Mouse (Mus musculus): Measurements from ENCODE around the gene Cd8b1. TPM values are rescaled to one million over a fixed set of nuclear protein-coding genes. Genes with fewer than 3 reads are reported as not detected.
"Not testable (repeated sequence)": the region's sequence is repeated elsewhere in the genome, so short reads cannot be mapped to it uniquely, and the experiment has no call there.

Cd8b1 gene
- polyA plus RNA-seq, 1 experiment from 2014 or later: 0.07 TPM

DNA sequence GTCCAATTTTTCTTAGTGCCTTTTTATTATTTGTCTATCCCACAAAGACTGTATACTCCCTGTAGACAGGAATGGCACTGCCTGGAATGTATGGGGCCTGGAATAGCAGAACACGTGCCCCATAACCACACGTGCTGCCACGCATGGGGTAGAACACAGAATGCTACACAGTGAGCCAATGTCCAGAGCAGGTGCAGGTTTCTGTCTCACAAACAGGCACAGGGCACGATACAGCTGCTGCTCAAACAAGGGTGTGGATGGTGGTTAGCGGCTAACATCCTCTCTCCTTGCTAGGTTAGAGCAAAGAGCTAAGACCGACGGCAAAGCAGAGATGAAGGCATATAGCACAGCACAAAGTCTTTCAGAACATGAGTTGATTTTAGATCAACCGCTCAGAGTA lies 15.1 kb upstream of the Cd8b1 start:
- H3K4me3 ChIP-seq (ENCODE audit: low read depth, low read length): no peak overlapping the region
- WGBS (ENCODE audit: insufficient replicate concordance): 70% methylated on average over 8 of the region's 8 CpGs
- ATAC-seq (ENCODE audit: low read depth): no peak
- H3K27ac ChIP-seq (ENCODE audit: low read length): no peak overlapping the region
- no peaks in the 10 kb centered on the region for H3K9me3 ChIP-seq (replicated peaks; ENCODE audit: control insufficient read depth, low read length)
- H3K27me3 ChIP-seq (ENCODE audit: control insufficient read depth, insufficient read depth, low read depth, low read length): no peaks in the 10 kb centered on the region
- no peak overlapping the region for H3K9ac ChIP-seq (ENCODE audit: low read depth, low read length)
- no peaks in the 10 kb centered on the region for H3K4me1 ChIP-seq (ENCODE audit: control insufficient read depth, low read depth, low read length)
- no peaks in the 10 kb centered on the region for H3K36me3 ChIP-seq (ENCODE audit: control insufficient read depth, insufficient read depth)
- no peak overlapping the region for H3K4me2 ChIP-seq (ENCODE audit: low read depth, low read length)

DNA sequence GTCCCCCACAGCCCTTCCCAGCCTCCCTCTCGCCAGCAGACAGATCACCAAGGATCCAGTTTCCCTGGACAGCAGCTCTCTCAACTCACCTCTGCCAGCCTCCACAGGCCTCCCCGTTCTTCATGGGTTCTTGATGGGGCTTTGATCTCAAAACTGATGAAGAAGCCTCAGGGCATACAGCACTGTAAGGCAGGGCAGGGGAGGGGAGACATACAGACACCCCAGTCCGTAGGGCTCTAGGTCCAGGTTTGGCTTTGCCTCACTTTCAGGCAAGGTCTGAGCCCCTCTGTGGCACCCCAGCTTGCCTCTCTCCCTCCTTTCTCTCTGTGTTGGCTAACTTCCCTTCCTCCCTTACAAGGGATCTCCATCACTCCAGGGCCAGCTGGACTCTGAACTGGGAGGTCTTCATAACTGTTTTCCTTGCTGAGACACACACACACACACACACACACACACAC lies 733 bp upstream of the Cd8b1 start, which contains the start of gene Smyd1:
Smyd1 (minus strand) TSS at position 408 of the 458 bp plus-strand sequence.
- no peaks in the 10 kb centered on the region for H3K4me1 ChIP-seq (ENCODE audit: control insufficient read depth, low read depth, low read length)
- no peaks in the 10 kb centered on the region for H3K36me3 ChIP-seq (ENCODE audit: control insufficient read depth, insufficient read depth)
- no peak within 1 kb of the TSS for H3K4me2 ChIP-seq (ENCODE audit: low read depth, low read length)
- no peak within 1 kb of the TSS for H3K27ac ChIP-seq (ENCODE audit: low read length)
- H3K4me3 ChIP-seq (ENCODE audit: low read depth, low read length): no peak within 1 kb of the TSS
- WGBS (ENCODE audit: insufficient replicate concordance): 59% methylated on average over 3 of the region's 3 CpGs
- no peak for ATAC-seq (ENCODE audit: low read depth)
- H3K9ac ChIP-seq (ENCODE audit: low read depth, low read length): no peak within 1 kb of the TSS
- H3K27me3 ChIP-seq (ENCODE audit: control insufficient read depth, insufficient read depth, low read depth, low read length): no peaks in the 10 kb centered on the region
- no peaks in the 10 kb centered on the region for H3K9me3 ChIP-seq (replicated peaks; ENCODE audit: control insufficient read depth, low read length)

DNA sequence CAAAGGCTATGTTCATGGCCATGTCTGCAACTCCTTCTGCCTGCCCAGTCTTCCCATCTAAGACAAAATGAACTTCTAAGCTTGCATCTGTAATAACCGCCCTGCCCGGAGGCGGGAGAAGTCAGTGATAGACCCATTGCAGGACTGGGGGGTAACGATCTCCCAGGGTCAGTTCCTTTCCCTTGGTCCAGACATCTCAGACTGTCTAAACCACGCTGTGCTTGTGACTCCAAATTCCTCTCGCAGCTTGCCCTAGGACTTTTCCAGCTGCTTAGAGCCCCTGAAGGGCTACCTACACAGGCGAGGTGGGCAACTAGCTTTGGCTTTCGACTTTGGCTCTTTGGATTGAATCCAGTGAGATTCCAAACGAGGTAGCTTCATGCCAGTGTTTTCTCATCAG lies 2.2 kb downstream of the Cd8b1 start:
- no peak for ATAC-seq (ENCODE audit: low read depth)
- 61% methylated on average over 9 of the region's 9 CpGs for WGBS (ENCODE audit: insufficient replicate concordance)
- Histone ChIP-seq H3K9ac (ENCODE audit: low read depth, low read length) (no peak overlapping the region), H3K4me1 (ENCODE audit: control insufficient read depth, low read depth, low read length) (no peaks in the 10 kb centered on the region), H3K36me3 (ENCODE audit: control insufficient read depth, insufficient read depth) (no peaks in the 10 kb centered on the region), H3K9me3 (replicated peaks; ENCODE audit: control insufficient read depth, low read length) (no peaks in the 10 kb centered on the region), H3K4me2 (ENCODE audit: low read depth, low read length) (no peak overlapping the region), H3K27me3 (ENCODE audit: control insufficient read depth, insufficient read depth, low read depth, low read length) (no peaks in the 10 kb centered on the region), H3K4me3 (ENCODE audit: low read depth, low read length) (no peak overlapping the region), H3K27ac (ENCODE audit: low read length) (no peak overlapping the region)

DNA sequence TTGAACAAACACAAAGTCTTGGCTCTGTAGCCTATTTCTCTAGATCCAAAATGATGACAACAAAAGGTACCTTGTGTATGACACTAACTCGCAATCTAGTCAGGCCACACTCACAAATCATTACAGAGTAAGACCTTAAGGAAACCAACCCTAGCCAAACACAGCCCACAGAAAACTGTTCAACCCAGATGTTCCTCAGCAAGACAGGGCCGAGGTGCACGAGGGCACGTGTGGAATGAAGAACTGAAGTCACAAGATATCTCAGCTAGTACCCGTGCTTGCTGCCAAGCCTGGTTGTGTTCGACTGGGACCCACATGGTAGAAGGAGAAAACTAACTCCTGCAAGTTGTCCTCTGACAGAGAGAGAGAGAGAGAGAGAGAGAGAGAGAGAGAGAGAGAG lies 7.3 kb downstream of the Cd8b1 start:
- no peak for ATAC-seq (ENCODE audit: low read depth)
- Histone ChIP-seq H3K4me3 (ENCODE audit: low read depth, low read length) (no peak overlapping the region), H3K4me1 (ENCODE audit: control insufficient read depth, low read depth, low read length) (no peaks in the 10 kb centered on the region), H3K9ac (ENCODE audit: low read depth, low read length) (no peak overlapping the region), H3K9me3 (replicated peaks; ENCODE audit: control insufficient read depth, low read length) (no peaks in the 10 kb centered on the region), H3K27me3 (ENCODE audit: control insufficient read depth, insufficient read depth, low read depth, low read length) (no peaks in the 10 kb centered on the region), H3K36me3 (ENCODE audit: control insufficient read depth, insufficient read depth) (no peaks in the 10 kb centered on the region), H3K4me2 (ENCODE audit: low read depth, low read length) (no peak overlapping the region), H3K27ac (ENCODE audit: low read length) (no peak overlapping the region)
- 63% methylated on average over 6 of the region's 6 CpGs for WGBS (ENCODE audit: insufficient replicate concordance)

DNA sequence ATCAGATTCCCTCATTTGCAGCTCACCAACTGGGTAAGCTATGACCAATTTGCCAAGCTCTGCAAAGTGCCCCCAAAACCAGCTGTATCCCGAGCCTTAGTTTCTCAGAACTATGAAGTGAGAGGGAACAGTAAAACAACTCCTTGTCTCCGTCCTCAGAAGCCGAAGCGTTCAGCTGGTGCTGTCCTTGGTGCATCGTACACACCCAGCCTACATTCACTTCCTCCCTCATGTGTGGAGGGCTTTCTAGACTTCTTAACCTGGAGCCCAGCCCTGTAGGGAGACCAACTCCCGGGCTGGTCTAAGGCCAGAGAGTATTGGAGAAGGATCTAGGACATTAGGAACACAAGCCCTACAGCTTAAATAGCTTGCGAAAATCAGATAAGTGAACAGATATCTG lies 7.9 kb downstream of the Cd8b1 start:
- ATAC-seq (ENCODE audit: low read depth): no peak
- 64% methylated on average over 7 of the region's 7 CpGs for WGBS (ENCODE audit: insufficient replicate concordance)

DNA sequence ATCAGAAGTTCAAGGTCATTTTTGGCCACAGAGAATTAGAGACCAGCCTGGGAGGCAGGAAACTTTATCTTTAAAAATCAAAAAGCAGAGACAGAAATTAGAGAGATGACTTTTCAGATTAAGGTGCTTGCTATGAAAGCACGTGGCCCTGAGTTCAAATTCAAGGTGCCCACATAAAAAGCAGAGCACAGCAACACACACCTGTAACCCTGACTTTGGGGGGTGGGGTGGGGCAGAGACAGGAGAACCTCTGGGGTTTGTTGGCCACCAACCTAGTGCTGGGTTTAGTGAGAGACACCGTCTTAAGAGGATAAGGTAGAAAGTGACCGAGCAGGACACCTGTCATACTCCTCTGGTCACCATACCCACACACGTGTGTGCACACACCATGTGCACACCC lies 8.9 kb downstream of the Cd8b1 start:
- not testable (repeated sequence) for H3K4me3 ChIP-seq (ENCODE audit: low read depth, low read length); H3K9ac ChIP-seq (ENCODE audit: low read depth, low read length); H3K4me2 ChIP-seq (ENCODE audit: low read depth, low read length); H3K4me1 ChIP-seq (ENCODE audit: control insufficient read depth, low read depth, low read length); H3K27ac ChIP-seq (ENCODE audit: low read length); H3K9me3 ChIP-seq (replicated peaks; ENCODE audit: control insufficient read depth, low read length); ATAC-seq (ENCODE audit: low read depth); H3K27me3 ChIP-seq (ENCODE audit: control insufficient read depth, insufficient read depth, low read depth, low read length); H3K36me3 ChIP-seq (ENCODE audit: control insufficient read depth, insufficient read depth)
- WGBS (ENCODE audit: insufficient replicate concordance): 60% methylated on average over 1 of the region's 4 CpGs

More for the DNA sequence above, 7.9 kb downstream of the Cd8b1 start:
- no peaks in the 10 kb centered on the region for H3K27me3 ChIP-seq (ENCODE audit: control insufficient read depth, insufficient read depth, low read depth, low read length)
- H3K4me1 ChIP-seq (ENCODE audit: control insufficient read depth, low read depth, low read length): no peaks in the 10 kb centered on the region
- H3K4me3 ChIP-seq (ENCODE audit: low read depth, low read length): no peak overlapping the region
- no peaks in the 10 kb centered on the region for H3K36me3 ChIP-seq (ENCODE audit: control insufficient read depth, insufficient read depth)
- H3K4me2 ChIP-seq (ENCODE audit: low read depth, low read length): no peak overlapping the region
- H3K9ac ChIP-seq (ENCODE audit: low read depth, low read length): no peak overlapping the region
- H3K27ac ChIP-seq (ENCODE audit: low read length): no peak overlapping the region
- no peaks in the 10 kb centered on the region for H3K9me3 ChIP-seq (replicated peaks; ENCODE audit: control insufficient read depth, low read length)

DNA sequence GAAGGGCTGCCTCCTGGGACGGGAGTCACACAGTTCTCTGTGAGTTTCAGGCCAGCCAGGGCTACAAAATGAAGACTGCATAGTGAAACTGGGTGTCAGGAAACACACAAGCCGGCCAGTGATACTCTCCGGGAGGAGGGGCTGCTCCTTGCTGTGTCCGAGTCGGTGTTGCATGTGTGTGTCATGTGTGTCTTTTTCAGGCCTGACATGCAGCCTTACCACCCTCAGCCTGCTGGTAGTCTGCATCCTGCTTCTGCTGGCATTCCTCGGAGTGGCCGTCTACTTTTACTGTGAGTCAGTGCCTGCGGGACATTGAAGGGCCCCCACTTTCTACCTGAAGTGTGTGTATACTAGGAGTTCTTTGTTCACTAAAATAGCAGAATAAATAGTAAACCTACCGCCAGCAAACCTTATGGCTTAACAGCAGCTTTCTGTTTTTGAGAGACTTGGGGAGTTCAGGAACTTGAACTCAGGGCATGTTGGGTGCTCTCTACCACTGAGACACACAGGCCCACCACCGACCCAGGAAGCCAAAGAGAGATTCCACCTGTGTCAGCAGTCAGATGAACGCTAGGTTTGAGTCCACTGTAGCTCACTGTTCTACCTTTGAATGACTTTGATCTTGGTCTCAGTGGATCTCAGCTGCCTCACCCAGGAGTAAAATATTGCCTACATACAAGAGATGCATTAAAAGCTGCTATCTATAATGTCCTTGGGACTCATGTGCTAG lies 9.8 kb downstream of the Cd8b1 start:
- Histone ChIP-seq H3K36me3 (ENCODE audit: control insufficient read depth, insufficient read depth) (no peaks in the 10 kb centered on the region), H3K9ac (ENCODE audit: low read depth, low read length) (no peak overlapping the region), H3K4me2 (ENCODE audit: low read depth, low read length) (no peak overlapping the region), H3K9me3 (replicated peaks; ENCODE audit: control insufficient read depth, low read length) (no peaks in the 10 kb centered on the region), H3K4me1 (ENCODE audit: control insufficient read depth, low read depth, low read length) (no peaks in the 10 kb centered on the region), H3K27ac (ENCODE audit: low read length) (no peak overlapping the region), H3K27me3 (ENCODE audit: control insufficient read depth, insufficient read depth, low read depth, low read length) (no peaks in the 10 kb centered on the region), H3K4me3 (ENCODE audit: low read depth, low read length) (no peak overlapping the region)
- no peak for ATAC-seq (ENCODE audit: low read depth)
- WGBS (ENCODE audit: insufficient replicate concordance): 66% methylated on average over 11 of the region's 11 CpGs

DNA sequence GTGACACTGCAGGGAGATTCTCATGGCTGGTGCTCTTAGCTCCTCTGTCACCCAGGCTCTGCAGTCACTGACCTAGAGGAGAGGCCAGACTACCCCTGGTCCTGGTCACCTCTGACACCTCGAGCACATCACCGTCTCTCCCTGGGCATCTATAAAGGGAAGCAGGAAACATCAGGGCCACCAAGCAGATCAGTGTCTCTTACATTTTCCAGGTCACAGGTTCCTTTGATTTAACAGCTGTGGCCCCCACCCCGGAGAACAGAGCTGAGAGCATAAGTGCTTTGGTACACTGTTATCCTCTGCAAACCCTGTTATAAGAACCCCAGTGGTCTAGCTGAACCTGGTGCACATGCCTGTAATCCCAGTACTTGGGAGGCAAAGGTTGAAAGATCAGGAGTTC lies 10.4 kb downstream of the Cd8b1 start:
- H3K27me3 ChIP-seq (ENCODE audit: control insufficient read depth, insufficient read depth, low read depth, low read length): no peaks in the 10 kb centered on the region
- no peak for ATAC-seq (ENCODE audit: low read depth)
- H3K4me2 ChIP-seq (ENCODE audit: low read depth, low read length): no peak overlapping the region
- H3K27ac ChIP-seq (ENCODE audit: low read length): no peak overlapping the region
- WGBS (ENCODE audit: insufficient replicate concordance): 59% methylated on average over 3 of the region's 3 CpGs
- no peak overlapping the region for H3K9ac ChIP-seq (ENCODE audit: low read depth, low read length)
- H3K9me3 ChIP-seq (replicated peaks; ENCODE audit: control insufficient read depth, low read length): no peaks in the 10 kb centered on the region
- no peaks in the 10 kb centered on the region for H3K4me1 ChIP-seq (ENCODE audit: control insufficient read depth, low read depth, low read length)
- H3K4me3 ChIP-seq (ENCODE audit: low read depth, low read length): no peak overlapping the region
- no peaks in the 10 kb centered on the region for H3K36me3 ChIP-seq (ENCODE audit: control insufficient read depth, insufficient read depth)

DNA sequence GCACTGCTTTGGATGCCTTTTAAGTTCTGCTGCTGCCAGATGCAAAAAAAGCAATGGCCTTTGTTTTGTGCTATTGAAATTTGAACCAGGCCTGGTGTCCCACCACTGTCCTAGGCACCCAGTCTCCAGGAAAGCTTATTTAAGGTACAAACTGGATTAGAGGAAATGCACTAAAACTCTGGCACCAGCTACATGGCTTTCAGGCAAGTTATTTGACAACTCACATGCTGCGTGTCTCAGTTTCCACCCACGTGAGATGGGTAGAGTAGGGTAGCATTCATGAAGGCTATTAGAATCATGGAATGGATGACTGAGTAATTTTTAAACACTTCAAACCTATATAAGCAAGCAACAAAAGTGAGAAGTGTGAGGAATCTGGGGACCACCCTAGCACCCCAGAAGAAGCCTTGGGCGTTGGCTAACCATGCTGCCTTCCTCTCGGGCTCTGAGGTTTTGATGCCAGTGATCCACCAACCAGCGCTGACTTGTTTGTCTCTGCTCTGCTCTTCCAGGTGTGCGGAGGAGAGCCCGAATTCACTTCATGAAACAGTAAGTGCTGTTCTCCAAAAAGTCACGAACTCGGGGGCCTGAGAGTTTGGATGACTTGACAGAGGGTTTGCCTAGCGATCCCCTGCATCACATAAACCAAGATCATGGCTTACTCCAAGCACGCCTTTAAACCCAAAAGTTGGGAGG lies 11.1 kb downstream of the Cd8b1 start:
- Histone ChIP-seq H3K36me3 (ENCODE audit: control insufficient read depth, insufficient read depth) (no peaks in the 10 kb centered on the region), H3K27ac (ENCODE audit: low read length) (no peak overlapping the region), H3K4me2 (ENCODE audit: low read depth, low read length) (no peak overlapping the region), H3K9ac (ENCODE audit: low read depth, low read length) (no peak overlapping the region), H3K9me3 (replicated peaks; ENCODE audit: control insufficient read depth, low read length) (no peaks in the 10 kb centered on the region), H3K4me1 (ENCODE audit: control insufficient read depth, low read depth, low read length) (no peaks in the 10 kb centered on the region), H3K27me3 (ENCODE audit: control insufficient read depth, insufficient read depth, low read depth, low read length) (no peaks in the 10 kb centered on the region), H3K4me3 (ENCODE audit: low read depth, low read length) (no peak overlapping the region)
- no peak for ATAC-seq (ENCODE audit: low read depth)
- 65% methylated on average over 11 of the region's 11 CpGs for WGBS (ENCODE audit: insufficient replicate concordance)
